Mouse (Mus musculus) MEL (cell line): ENCODE measurements at regions not wholly inside any gene's neighbourhood (a gene's known extent, or its start where the extent isn't known, plus 50 kb on each side); places are given as distances from the start of the nearest gene placed in this dataset.

ENCODE experiments used
- DNase-seq: peaks from one replicate; pipeline ENCODE4 v3.0.0; 2011; ENCODE audit warnings: low read depth, low spot score
- H3K27ac ChIP-seq: 2 replicates; pipeline ENCODE4 v1.5.1; 2012; ENCODE audit warnings: low read depth, mild to moderate bottlenecking, control low read depth, low read length, moderate library complexity; ENCODE audit not compliant: control insufficient read depth
- H3K27me3 ChIP-seq, 2 experiments: fragments of 150-350 bp in 1 of 2; sonication (generic) in 1 of 2; 2 replicates each; pipeline ENCODE4 v1.6.1; 2012; ENCODE audit warnings: low read length in 2 of 2, mild to moderate bottlenecking in 2 of 2, improper control_type of control experiment in 1 of 2, moderate library complexity in 1 of 2; ENCODE audit not compliant: insufficient read depth in 2 of 2, control insufficient read depth in 1 of 2
- H3K36me3 ChIP-seq, 2 experiments: 2 replicates each; pipeline ENCODE4 v1.6.1; 2012 to 2014; ENCODE audit warnings: low read length in 2 of 2, improper control_type of control experiment in 1 of 2, inconsistent platforms in 1 of 2, mild to moderate bottlenecking in 1 of 2; ENCODE audit not compliant: insufficient read depth in 2 of 2, control insufficient read depth in 1 of 2
- H3K4me1 ChIP-seq, 2 experiments: fragments of 150-350 bp in 1 of 2; sonication (generic) in 1 of 2; 2 replicates each; pipeline ENCODE4 v1.6.1; 2012; ENCODE audit warnings: low read length in 2 of 2, improper control_type of control experiment in 1 of 2, mild to moderate bottlenecking in 1 of 2; ENCODE audit not compliant: insufficient read depth in 2 of 2, control insufficient read depth in 1 of 2
- H3K4me3 ChIP-seq, 2 experiments: fragments of 150-350 bp in 1 of 2; sonication (generic) in 1 of 2; 2 replicates each; pipeline ENCODE4 v1.5.1; 2012; ENCODE audit warnings: low read depth in 2 of 2, low read length in 2 of 2, mild to moderate bottlenecking in 2 of 2, moderate library complexity in 2 of 2, control low read depth in 1 of 2, improper control_type of control experiment in 1 of 2; ENCODE audit not compliant: control insufficient read depth in 1 of 2, insufficient read depth in 1 of 2
- H3K79me2 ChIP-seq: 2 replicates; pipeline ENCODE4 v1.6.1; 2012; ENCODE audit warnings: mild to moderate bottlenecking, low read length, moderate library complexity; ENCODE audit not compliant: control insufficient read depth, poor library complexity, insufficient read depth
- H3K9ac ChIP-seq: 2 replicates; pipeline ENCODE4 v1.6.1; 2012; ENCODE audit warnings: low read depth, mild to moderate bottlenecking, control low read depth, low read length, moderate library complexity; ENCODE audit not compliant: control insufficient read depth, poor library complexity, severe bottlenecking
- H3K9me3 ChIP-seq: fragments of 150-350 bp; sonication (generic); replicated peaks from 2 replicates; pipeline ENCODE4 v1.6.1; 2012; ENCODE audit warnings: mild to moderate bottlenecking, low read length, improper control_type of control experiment, moderate library complexity; ENCODE audit not compliant: insufficient read depth
- BHLHE40 ChIP-seq: IDR thresholded peaks from 2 replicates; pipeline ENCODE4 v1.6.1; 2012; ENCODE audit warnings: low read depth, mild to moderate bottlenecking, inconsistent platforms, low read length, improper control_type of control experiment, borderline replicate concordance
- CHD1 ChIP-seq: IDR thresholded peaks from 2 replicates; pipeline ENCODE4 v1.6.1; 2012; ENCODE audit warnings: low read depth, mild to moderate bottlenecking, inconsistent platforms, low read length, improper control_type of control experiment
- CTCF ChIP-seq, 3 experiments: IDR thresholded peaks in 2 of 3; conservative IDR thresholded peaks in 1 of 3; 2 replicates each; pipeline ENCODE4 v1.5.1; 2011 to 2012; ENCODE audit warnings: low read length in 3 of 3, low read depth in 2 of 3, mild to moderate bottlenecking in 2 of 3, improper control_type of control experiment in 1 of 3, inconsistent platforms in 1 of 3, mixed read lengths in 1 of 3, moderate library complexity in 1 of 3; ENCODE audit not compliant: control insufficient read depth in 1 of 3, insufficient read depth in 1 of 3, poor library complexity in 1 of 3, severe bottlenecking in 1 of 3
- ELF1 ChIP-seq: IDR thresholded peaks from 2 replicates; pipeline ENCODE4 v1.6.1; 2014; ENCODE audit warnings: low read depth, mild to moderate bottlenecking, inconsistent platforms, low read length, improper control_type of control experiment, moderate library complexity
- ETS1 ChIP-seq: IDR thresholded peaks from 2 replicates; pipeline ENCODE4 v1.6.1; 2012; ENCODE audit warnings: low read depth, mild to moderate bottlenecking, inconsistent platforms, low read length, improper control_type of control experiment, moderate library complexity
- KAT2A ChIP-seq: conservative IDR thresholded peaks from 2 replicates; pipeline ENCODE4 v1.6.1; 2012; ENCODE audit warnings: low read depth, low read length, improper control_type of control experiment, inconsistent platforms
- MEF2A ChIP-seq: IDR thresholded peaks from 2 replicates; pipeline ENCODE4 v1.6.1; 2014; ENCODE audit warnings: low read depth, mild to moderate bottlenecking, inconsistent platforms, low read length, improper control_type of control experiment; ENCODE audit not compliant: poor library complexity, insufficient replicate concordance, severe bottlenecking; ENCODE audit errors: extremely low read depth
- MYC ChIP-seq: IDR thresholded peaks from 2 replicates; pipeline ENCODE4 v1.6.1; 2011; ENCODE audit warnings: low read depth, mild to moderate bottlenecking, low read length, improper control_type of control experiment, moderate library complexity
- NELFE ChIP-seq: IDR thresholded peaks from 2 replicates; pipeline ENCODE4 v1.6.1; 2011; ENCODE audit warnings: low read depth, low read length, improper control_type of control experiment
- NRF1 ChIP-seq: IDR thresholded peaks from 2 replicates; pipeline ENCODE4 v1.6.1; 2014; ENCODE audit warnings: low read depth, mild to moderate bottlenecking, inconsistent platforms, low read length, improper control_type of control experiment, moderate library complexity; ENCODE audit not compliant: poor library complexity, insufficient read depth, severe bottlenecking
- POLR2A ChIP-seq, 2 experiments: IDR thresholded peaks; 2 replicates each; pipeline ENCODE4 v1.6.1; 2011 to 2012; ENCODE audit warnings: low read length in 2 of 2, mild to moderate bottlenecking in 2 of 2, control low read depth in 1 of 2, improper control_type of control experiment in 1 of 2, low read depth in 1 of 2, moderate library complexity in 1 of 2; ENCODE audit not compliant: control insufficient read depth in 1 of 2, insufficient read depth in 1 of 2, poor library complexity in 1 of 2
- POLR2AphosphoS5 ChIP-seq: IDR thresholded peaks from 2 replicates; pipeline ENCODE4 v1.6.1; 2012; ENCODE audit warnings: low read depth, borderline replicate concordance, mild to moderate bottlenecking, inconsistent platforms, low read length, moderate library complexity, mixed read lengths
- RCOR1 ChIP-seq: IDR thresholded peaks from 2 replicates; pipeline ENCODE4 v1.6.1; 2012; ENCODE audit warnings: low read depth, mild to moderate bottlenecking, inconsistent platforms, low read length, improper control_type of control experiment
- SMC3 ChIP-seq: IDR thresholded peaks from 2 replicates; pipeline ENCODE4 v1.6.1; 2011; ENCODE audit warnings: low read depth, low read length, improper control_type of control experiment
- UBTF ChIP-seq: IDR thresholded peaks from 2 replicates; pipeline ENCODE4 v1.6.1; 2012; ENCODE audit warnings: low read depth, mild to moderate bottlenecking, inconsistent platforms, low read length, improper control_type of control experiment, moderate library complexity, borderline replicate concordance; ENCODE audit not compliant: insufficient read depth

- no peaks in the 10 kb centered on the region for H3K27me3 ChIP-seq
- H3K79me2 ChIP-seq = no peaks in the 10 kb centered on the region
- DNase-seq = no peak
- H3K27ac ChIP-seq = no peak overlapping the region
- H3K9ac ChIP-seq = no peak overlapping the region
- H3K36me3 ChIP-seq = no peaks in the 10 kb centered on the region
- no peak overlapping the region for H3K4me3 ChIP-seq
- no peaks in the 10 kb centered on the region for H3K9me3 ChIP-seq
- H3K4me1 ChIP-seq = no peaks in the 10 kb centered on the region
- no peak for TF ChIP-seq POLR2A (IDR thresholded peaks at IDR 0.05; ENCODE audit: control insufficient read depth in 1 of 2, insufficient read depth in 1 of 2, low read depth in 1 of 2, low read length in 2 of 2, poor library complexity in 1 of 2)
- no peak for TF ChIP-seq ETS1
- TF ChIP-seq MYC = no peak
- TF ChIP-seq POLR2AphosphoS5 = no peak
- no peak for TF ChIP-seq MEF2A
These were observed 423.2 kb downstream of the Etnk1 start for GRCm38 (mm10) chr6:143590231-143590630.

- Histone ChIP-seq H3K4me1 (no peaks in the 10 kb centered on the region), H3K36me3 (no peaks in the 10 kb centered on the region), H3K79me2 (no peaks in the 10 kb centered on the region), H3K9me3 (no peaks in the 10 kb centered on the region), H3K4me3 (no peak overlapping the region), H3K27ac (no peak overlapping the region), H3K9ac (no peak overlapping the region), H3K27me3 (no peaks in the 10 kb centered on the region)
- DNase-seq = peak; percentile 6
- TF ChIP-seq SMC3 = peak; percentile 40
- TF ChIP-seq CTCF (IDR thresholded peaks at IDR 0.05 in 2 of 3, conservative IDR thresholded peaks at IDR 0.05 in 1 of 3; ENCODE audit: control insufficient read depth in 1 of 3, insufficient read depth in 1 of 3, low read depth in 2 of 3, low read length in 3 of 3, poor library complexity in 1 of 3, severe bottlenecking in 1 of 3) = peak in 1 of 3 experiments; percentile 14; a peak in 1 of 6 replicates
- no peak for TF ChIP-seq CHD1
- no peak for TF ChIP-seq RCOR1
These were observed 425.5 kb downstream of the Etnk1 start for GRCm38 (mm10) chr6:143592490-143592889.

- DNase-seq = no peak
- Histone ChIP-seq H3K27ac (no peak overlapping the region), H3K36me3 (no peaks in the 10 kb centered on the region), H3K27me3 (no peaks in the 10 kb centered on the region), H3K79me2 (no peaks in the 10 kb centered on the region), H3K4me3 (no peak overlapping the region), H3K9ac (no peak overlapping the region), H3K9me3 (no peaks in the 10 kb centered on the region), H3K4me1 (no peaks in the 10 kb centered on the region)
- no peak for TF ChIP-seq UBTF
- TF ChIP-seq KAT2A = no peak
- no peak for TF ChIP-seq NRF1
- no peak for TF ChIP-seq SMC3
- TF ChIP-seq NELFE = no peak
- TF ChIP-seq ELF1 = no peak
- no peak for TF ChIP-seq BHLHE40
- no peak for TF ChIP-seq MEF2A
These were observed 428.5 kb downstream of the Etnk1 start for GRCm38 (mm10) chr6:143595486-143595885.
